In genomic region chr12:86989378-86989777, GRCm38 (mm10) we compare ENCODE assay signal across 13 mouse cellular contexts. TPM values are rescaled to one million over a fixed set of nuclear protein-coding genes. Genes with fewer than 3 reads are reported as not detected.
A peak's percentile ranks its signal among the peaks of the same experiment; 100 is the strongest.
DNase-seq lines count a peak whose midpoint lies in the region; ATAC-seq and TF ChIP-seq lines count a peak whose summit lies in the region.
"Had no signal": no experiment of that assay in that cellular context is flagged by ENCODE, and none has a peak within 500 bp of the region (broad histone marks: within the 10 kb centered on the region; RNA-seq: fewer than 3 reads in every experiment).

No protein-coding gene starts in this region.

- H3K36me3 ChIP-seq in hindbrain, postnatal 0 days (ENCODE audit: insufficient read depth, low read length), result no peaks in the 10 kb centered on the region
- H3K36me3 ChIP-seq in neural tube, embryonic 15.5 days, result no peaks in the 10 kb centered on the region

- no peaks in the 10 kb centered on the region for H3K9me3 ChIP-seq in hindbrain, postnatal 0 days (ENCODE audit: low read length)
- no peaks in the 10 kb centered on the region for H3K9me3 ChIP-seq in neural tube, embryonic 15.5 days (replicated peaks)

- 11% methylated on average over 15 of the region's 15 CpGs for WGBS in cerebellum, adult 2 months
- 2% methylated on average over 15 of the region's 15 CpGs for WGBS in hindbrain, postnatal 0 days
- WGBS in neural tube, embryonic 15.5 days, result 5% methylated on average over 15 of the region's 15 CpGs

- peaks cover 13% of the 10 kb centered on the region for H3K4me1 ChIP-seq in cerebellum, adult 2 months (ENCODE audit: control insufficient read depth, insufficient read depth, low read length)
- H3K4me1 ChIP-seq in hindbrain, postnatal 0 days (ENCODE audit: insufficient read depth, low read length), result 0 out of 2 replicates have a peak, but pooled peaks cover 6% of the 10 kb centered on the region
- peaks cover 41% of the 10 kb centered on the region for H3K4me1 ChIP-seq in neural tube, embryonic 15.5 days

- ATAC-seq in hindbrain, postnatal 0 days, result peak; percentile 31; the same call in 1 of the 2 replicates
- ATAC-seq in neural tube, embryonic 15.5 days (ENCODE audit: low FRiP score), result no peak

- TF ChIP-seq CTCF in cerebellum, adult 2 months (IDR thresholded peaks at IDR 0.05; ENCODE audit: borderline replicate concordance, insufficient read depth, low read depth, low read length), result no peak
- TF ChIP-seq CTCF in hindbrain, postnatal 0 days (IDR thresholded peaks at IDR 0.05; ENCODE audit: low read depth), result no peak

- peak overlapping the region; percentile 85 for H3K4me3 ChIP-seq in cerebellum, adult 2 months (replicated peaks; ENCODE audit: insufficient read depth, low read depth, low read length)
- H3K4me3 ChIP-seq in hindbrain, postnatal 0 days (ENCODE audit: low read length), result peak overlapping the region; percentile 64
- peak overlapping the region; percentile 61 for H3K4me3 ChIP-seq in neural tube, embryonic 15.5 days (replicated peaks)

- no peak for TF ChIP-seq POLR2A in cerebellum, adult 2 months (IDR thresholded peaks at IDR 0.05; ENCODE audit: borderline replicate concordance, insufficient read depth, low read length)

- intact Hi-C loops in left cerebral cortex, postnatal 4 days (cut with DNase I), result no loop called here

- peak overlapping the region; percentile 78 for H3K4me2 ChIP-seq in hindbrain, postnatal 0 days (ENCODE audit: low read depth, low read length)
- H3K4me2 ChIP-seq in neural tube, embryonic 15.5 days, result peak overlapping the region; percentile 83

- no peaks in the 10 kb centered on the region for H3K27me3 ChIP-seq in cerebellum, adult 2 months (ENCODE audit: control insufficient read depth, insufficient read depth, low read length)
- H3K27me3 ChIP-seq in hindbrain, postnatal 0 days (ENCODE audit: insufficient read depth, low read length), result 0 out of 2 replicates have a peak, but pooled peaks cover 10% of the 10 kb centered on the region
- H3K27me3 ChIP-seq in neural tube, embryonic 15.5 days (replicated peaks), result peaks cover 56% of the 10 kb centered on the region

- H3K9ac ChIP-seq in hindbrain, postnatal 0 days (replicated peaks; ENCODE audit: low read length), result peak overlapping the region; percentile 78; the same call in 1 of the 2 replicates
- peak overlapping the region; percentile 70 for H3K9ac ChIP-seq in neural tube, embryonic 15.5 days (replicated peaks)

- H3K27ac ChIP-seq in cerebellum, adult 2 months (ENCODE audit: insufficient read depth, low read length), result no peak overlapping the region
- 0 out of 2 replicates have a peak overlapping the region, but pooled peaks have one; percentile 69 for H3K27ac ChIP-seq in hindbrain, postnatal 0 days
- no peak overlapping the region for H3K27ac ChIP-seq in neural tube, embryonic 15.5 days (replicated peaks)

- no peak for DNase-seq in cerebellum, adult 2 months
- no peak for DNase-seq in cerebellum, adult 18-20 months
- DNase-seq in lung, postnatal 10 days, result peak; percentile 45
- DNase-seq in lung, adult 18-20 months, result no peak
- no peak for DNase-seq in hindbrain, postnatal 0 days (ENCODE audit: low spot score)
- no peak for DNase-seq in layer of hippocampus, postnatal 25 days (ENCODE audit: extremely low spot score in 1 of 2, low spot score in 1 of 2)
- DNase-seq in left cerebral cortex, postnatal 4 days, result no peak
- DNase-seq: adrenal gland, adult 8-10 months; cerebellum, adult 9-10 months; kidney, adult 9 months had no signal

RNA-seq across cellular contexts. Expression of gene Zdhhc22, which starts 0.9 kb away (rescaled TPM):
- polyA plus RNA-seq in cerebellum, adult 2 months (2012; rRNA removed), result 28.1 and 29.3 TPM in 2 replicates
- total RNA-seq in hindbrain, postnatal 0 days (2014; rRNA removed), result 38.6 and 39.4 TPM in 2 replicates
- 21.8 and 25.2 TPM in 2 replicates for polyA plus RNA-seq in hindbrain, postnatal 0 days (2015; fragmentation: Nextera tagmentation; extraction: Ambion mirVana)
- 18.2 and 19.4 TPM in 2 replicates for polyA plus RNA-seq in neural tube, embryonic 15.5 days (2015; fragmentation: Nextera tagmentation; extraction: Ambion mirVana)
- total RNA-seq in layer of hippocampus, postnatal 25 days (2021), result 10 to 100 TPM; 10.3 to 10.9 TPM
- 10 to 100 TPM; 15.8 to 19.0 TPM for total RNA-seq in left cerebral cortex, postnatal 4 days (2021)
- total RNA-seq: heart, adult 8-10 months; MEL had no signal

RNA-seq across cellular contexts. Expression of gene Tmem63c, which starts 31.8 kb away (rescaled TPM):
- polyA plus RNA-seq in cerebellum, adult 2 months (2012; rRNA removed), result 55.9 and 71.0 TPM in 2 replicates
- total RNA-seq in hindbrain, postnatal 0 days (2014; rRNA removed), result 23.3 and 25.7 TPM in 2 replicates
- polyA plus RNA-seq in hindbrain, postnatal 0 days (2015; fragmentation: Nextera tagmentation; extraction: Ambion mirVana), result 7.9 and 8.6 TPM in 2 replicates
- polyA plus RNA-seq in neural tube, embryonic 15.5 days (2015; fragmentation: Nextera tagmentation; extraction: Ambion mirVana), result 10.8 and 12.3 TPM in 2 replicates
- total RNA-seq in layer of hippocampus, postnatal 25 days (2021), result 10 to 100 TPM; 32.4 to 35.6 TPM
- total RNA-seq in left cerebral cortex, postnatal 4 days (2021), result 10 to 100 TPM; 29.5 to 30.1 TPM

RNA-seq across cellular contexts. Expression of gene Cipc, which starts 42.5 kb away (rescaled TPM):
- polyA plus RNA-seq in cerebellum, adult 2 months (2012; rRNA removed), result 122 and 127 TPM in 2 replicates
- total RNA-seq in hindbrain, postnatal 0 days (2014; rRNA removed), result 51.1 and 55.6 TPM in 2 replicates
- polyA plus RNA-seq in hindbrain, postnatal 0 days (2015; fragmentation: Nextera tagmentation; extraction: Ambion mirVana), result 27.6 and 29.6 TPM in 2 replicates
- polyA plus RNA-seq in neural tube, embryonic 15.5 days (2015; fragmentation: Nextera tagmentation; extraction: Ambion mirVana), result 37.2 and 40.8 TPM in 2 replicates
- total RNA-seq in layer of hippocampus, postnatal 25 days (2021), result 10 to 100 TPM; 62.0 to 74.2 TPM
- 10 to 100 TPM; 56.9 to 60.6 TPM for total RNA-seq in left cerebral cortex, postnatal 4 days (2021)
